Mouse (Mus musculus): ENCODE data around the gene Dnah2.

DNA sequence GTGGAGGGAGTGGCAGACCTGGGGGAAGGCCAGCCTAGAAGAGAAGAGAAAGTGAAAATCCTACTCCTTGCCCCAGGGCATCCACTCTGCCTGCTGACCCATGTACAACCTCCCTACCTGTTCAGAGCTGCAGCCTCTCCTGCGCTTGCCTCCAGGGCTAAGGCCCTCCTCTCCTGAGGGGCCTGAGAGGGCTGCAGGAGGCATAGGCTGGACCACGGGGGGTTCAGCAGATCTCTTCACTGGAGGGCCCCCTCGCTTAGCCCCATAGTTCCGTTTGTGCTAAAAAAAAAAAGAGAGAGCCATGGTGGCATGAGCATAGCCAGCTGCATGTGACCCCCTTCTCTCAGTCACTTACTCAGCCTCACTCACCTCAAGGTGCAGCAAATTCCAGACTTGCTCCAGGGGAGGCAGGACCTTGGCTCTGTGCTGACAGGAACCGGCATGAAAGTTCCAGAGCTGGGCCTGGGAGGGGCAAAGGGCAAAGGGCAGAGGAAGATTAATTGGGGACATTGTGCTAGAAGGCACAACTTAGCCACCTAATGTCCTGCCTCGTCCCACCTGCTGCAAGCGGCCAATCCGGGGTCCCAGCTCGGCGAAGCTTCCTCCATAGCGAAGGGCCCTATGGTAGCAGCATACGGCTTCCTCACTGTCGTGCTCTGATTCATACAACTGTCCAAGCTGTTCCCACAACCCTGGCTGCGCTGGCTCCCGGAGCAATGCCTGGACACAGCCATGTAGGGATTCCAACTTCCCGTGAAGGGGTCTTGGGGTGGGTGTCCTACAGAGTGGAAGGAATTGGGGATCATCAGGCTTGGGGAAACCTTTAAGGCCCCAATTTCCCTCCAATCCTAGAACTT is 141.8 kb downstream of the Dnah2 start:
- TF ChIP-seq GATA1 (IDR thresholded peaks at IDR 0.05; ENCODE audit: low read length) (no peak), TAL1 (IDR thresholded peaks at IDR 0.05; ENCODE audit: low read length) (no peak)
